Mouse (Mus musculus): Measurements from ENCODE around the gene Pla2g2c.

DNA sequence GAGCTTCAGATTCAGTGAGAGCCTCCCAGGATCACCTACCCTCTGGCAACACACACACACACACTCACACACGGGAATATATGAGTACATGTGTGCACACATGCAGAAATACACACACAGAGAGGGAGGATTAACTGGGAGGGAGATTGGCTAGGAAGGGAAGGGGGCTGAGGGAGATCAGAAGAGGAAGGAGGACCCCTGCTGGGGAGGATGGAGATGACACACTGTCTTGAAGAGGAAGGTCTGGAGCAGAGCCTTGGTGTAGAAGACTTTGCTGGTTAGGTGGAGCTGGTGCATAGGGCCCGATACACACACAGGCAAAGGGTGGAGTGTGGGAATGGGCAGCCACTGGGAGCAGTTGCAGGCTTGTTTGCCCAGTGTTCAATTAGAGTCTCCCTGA is 68.7 kb downstream of the Pla2g2c start:
- TF ChIP-seq POLR2A (IDR thresholded peaks at IDR 0.05; ENCODE audit: borderline replicate concordance, insufficient read depth, low read length) (no peak), CTCF (IDR thresholded peaks at IDR 0.05; ENCODE audit: borderline replicate concordance, insufficient read depth, low read depth, low read length) (peak; percentile 34; the same call in 1 of the 2 replicates)

All from cerebellum, adult 2 months (tissue).